Comparison of ENCODE assay signal across 7 mouse cellular contexts in the genomic region with DNA sequence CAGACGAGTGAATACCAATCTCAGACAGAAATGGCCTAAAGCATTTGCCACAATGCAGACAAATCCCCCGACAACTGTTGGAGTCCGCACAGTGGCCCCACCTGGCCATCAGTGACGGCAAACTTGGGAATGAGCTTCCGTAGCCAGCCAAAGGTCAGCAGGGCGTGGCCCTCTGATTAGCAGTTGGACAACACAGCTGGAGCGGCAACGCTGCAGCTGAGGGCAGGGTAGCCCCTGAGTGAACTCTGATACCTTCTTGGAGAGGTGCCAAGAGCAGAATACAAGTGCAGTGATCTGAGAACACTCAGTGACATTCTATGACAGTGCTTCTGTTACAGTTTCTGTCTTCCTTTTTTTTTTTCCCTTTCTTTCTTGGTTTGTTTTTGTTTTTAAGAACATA.
DNase-seq lines count a peak whose midpoint lies in the region; ATAC-seq and TF ChIP-seq lines count a peak whose summit lies in the region.

No protein-coding gene starts in this region.

- DNase-seq in Muller cell, postnatal 12 days (ENCODE audit: inconsistent ontology term): peak; percentile 24
- DNase-seq in adrenal gland, adult (ENCODE audit: inconsistent age in 2 of 2, low spot score in 1 of 2): peak; percentile 55 to 73
- peak; percentile 4 to 13 for DNase-seq in heart, postnatal 14 days
- peak; percentile 77 for DNase-seq in liver, adult 2 months (ENCODE audit: extremely low read depth, low read depth, low spot score)
- DNase-seq in right cerebral cortex, postnatal 4 days: no peak
- no peak for DNase-seq in cerebellum, adult 9-10 months

- intact Hi-C loops in heart, postnatal 14 days (cut with DNase I): no loop called here

- TF ChIP-seq CTCF in liver, adult 2 months (IDR thresholded peaks at IDR 0.05; ENCODE audit: low read depth, low read length): no peak

- TF ChIP-seq POLR2A in liver, adult 2 months (IDR thresholded peaks at IDR 0.05; ENCODE audit: extremely low read depth, insufficient read depth, low read length): no peak

- H3K79me2 ChIP-seq in liver, adult 2 months (ENCODE audit: control insufficient read depth, insufficient read depth, low read length): no peaks in the 10 kb centered on the region

- H3K9ac ChIP-seq in liver, adult 2 months (ENCODE audit: low read depth, low read length): no peak overlapping the region

- 16% methylated on average over 8 of the region's 8 CpGs for WGBS in liver, adult 2 months

- no peak overlapping the region for H3K4me3 ChIP-seq in liver, adult 2 months (ENCODE audit: insufficient read depth, low read depth, low read length)

- H3K4me1 ChIP-seq in liver, adult 2 months (ENCODE audit: control insufficient read depth, insufficient read depth, low read length): no peaks in the 10 kb centered on the region; the same call in 1 of the 2 replicates

- no peak for ATAC-seq in megakaryocyte progenitor cell, adult 5-6 weeks (replicated peaks; ENCODE audit: poor library complexity)

- no peaks in the 10 kb centered on the region for H3K36me3 ChIP-seq in liver, adult 2 months (ENCODE audit: control insufficient read depth, insufficient read depth, low read length)

- H3K27ac ChIP-seq in liver, adult 2 months (replicated peaks; ENCODE audit: insufficient read depth, low read depth, low read length): no peak overlapping the region

- H3K27me3 ChIP-seq in liver, adult 2 months (ENCODE audit: control insufficient read depth, insufficient read depth, low read length): no peaks in the 10 kb centered on the region

Comparison
In these comparisons a context has a peak if more than half of its experiments do, and no peak if none do; other contexts are left out.
1. DNase-seq: peak in Muller cell, postnatal 12 days (single experiment), adrenal gland, adult (2 of 2), heart, postnatal 14 days (2 of 2) and liver, adult 2 months (single experiment); none in right cerebral cortex, postnatal 4 days (single experiment) and cerebellum, adult 9-10 months (single experiment).